Mouse (Mus musculus) forebrain, postnatal 0 days (tissue): ENCODE measurements around the gene Usp24. TPM values are rescaled to one million over a fixed set of nuclear protein-coding genes. Genes with fewer than 3 reads are reported as not detected.
"Not testable (repeated sequence)": the region's sequence is repeated elsewhere in the genome, so short reads cannot be mapped to it uniquely, and the experiment has no call there.

ENCODE experiments used
- ATAC-seq: fragments of 200-750 bp; cut with Nextera tagmentation; 2 replicates; pipeline ENCODE4 v1.8.0; 2017; ENCODE audit warnings: mild to moderate bottlenecking, moderate library complexity
- DNase-seq: peaks from one replicate; pipeline ENCODE4 v3.0.0-alpha.2; 2015
- H3K27ac ChIP-seq: fragments of 300-500 bp; sonication (generic); 2 replicates; pipeline ENCODE4 v1.5.1; 2014; ENCODE audit warnings: low read depth, mild to moderate bottlenecking, antibody characterized with exemption, low read length, moderate library complexity, mixed read lengths
- H3K27me3 ChIP-seq: fragments of 300-500 bp; sonication (generic); 2 replicates; pipeline ENCODE4 v1.6.1; 2014; ENCODE audit warnings: mild to moderate bottlenecking, low read length, mixed read lengths; ENCODE audit not compliant: insufficient read depth
- H3K36me3 ChIP-seq: fragments of 300-500 bp; sonication (generic); 2 replicates; pipeline ENCODE4 v1.6.1; 2014; ENCODE audit warnings: mild to moderate bottlenecking, moderate library complexity; ENCODE audit not compliant: insufficient read depth
- H3K4me1 ChIP-seq: fragments of 300-500 bp; sonication (generic); 2 replicates; pipeline ENCODE4 v1.6.1; 2014; ENCODE audit warnings: antibody characterized with exemption; ENCODE audit not compliant: insufficient read depth
- H3K4me2 ChIP-seq: fragments of 300-500 bp; sonication (generic); 2 replicates; pipeline ENCODE4 v1.6.1; 2014; ENCODE audit warnings: low read depth, mild to moderate bottlenecking, moderate library complexity
- H3K4me3 ChIP-seq: fragments of 300-500 bp; sonication (generic); 2 replicates; pipeline ENCODE4 v1.5.1; 2014; ENCODE audit warnings: low read depth, low read length, mixed read lengths
- H3K9ac ChIP-seq: fragments of 300-500 bp; sonication (generic); 2 replicates; pipeline ENCODE4 v1.6.1; 2014; ENCODE audit warnings: mild to moderate bottlenecking
- H3K9me3 ChIP-seq: fragments of 300-500 bp; sonication (generic); 2 replicates; pipeline ENCODE4 v1.6.1; 2016; ENCODE audit warnings: low read length
- CTCF ChIP-seq: sonication (generic); IDR thresholded peaks from 2 replicates; pipeline ENCODE4 v1.5.1; 2016; ENCODE audit warnings: antibody characterized with exemption, control low read depth, low read depth
- WGBS: fragments of 180-500 bp; shearing (Covaris S2); extraction: QIAGEN DNeasy Blood & Tissue Kit; methylation state at CpG from one replicate; pipeline ENCODE4 v1.1.7; 2014; 5-methylcytosine and 5-hydroxymethylcytosine counted together
- polyA plus RNA-seq: library from polyadenylated mRNA; unstranded; fragments of >200 nt; fragmentation: Nextera tagmentation; extraction: Ambion mirVana; gene quantifications from 2 replicates; pipeline ENCODE4 v1.2.1, GENCODE M21; 2015
- total RNA-seq: library from RNA; depleted of rRNA; stranded (reverse); fragments of >200 nt; gene quantifications from 2 replicates; pipeline ENCODE4 v1.2.3, GENCODE M21; 2014

Usp24 gene
- total and polyA plus RNA-seq, 2 experiments from 2014 or later = 7.8 to 31.5 TPM

GRCm38 (mm10) chr4:106318976-106319375 is 3.0 kb downstream of the Usp24 start:
- no peak for DNase-seq

GRCm38 (mm10) chr4:106322846-106323245 is 6.8 kb downstream of the Usp24 start:
- WGBS = 89% methylated on average over 10 of the region's 10 CpGs
- ATAC-seq (no peak), DNase-seq (no peak)
- Histone ChIP-seq H3K27me3 (no peaks in the 10 kb centered on the region), H3K36me3 (no peaks in the 10 kb centered on the region; the same call in 1 of the 2 replicates), H3K9ac (no peak overlapping the region), H3K4me3 (no peak overlapping the region), H3K9me3 (no peaks in the 10 kb centered on the region), H3K27ac (no peak overlapping the region), H3K4me1 (peaks cover 16% of the 10 kb centered on the region), H3K4me2 (no peak overlapping the region)
- TF ChIP-seq CTCF = no peak

More at GRCm38 (mm10) chr4:106318976-106319375, 3.0 kb downstream of the Usp24 start:
- Histone ChIP-seq H3K4me3 (no peak overlapping the region), H3K9ac (no peak overlapping the region), H3K27ac (no peak overlapping the region), H3K4me1 (peaks cover 19% of the 10 kb centered on the region), H3K36me3 (no peaks in the 10 kb centered on the region), H3K4me2 (peak overlapping the region; percentile 81; the same call in 1 of the 2 replicates), H3K9me3 (no peaks in the 10 kb centered on the region), H3K27me3 (no peaks in the 10 kb centered on the region)
- WGBS = 86% methylated on average over 6 of the region's 6 CpGs
- no peak for TF ChIP-seq CTCF
- ATAC-seq = no peak

- WGBS = 75% methylated on average over 2 of the region's 2 CpGs
- no peaks in the 10 kb centered on the region; the same call in 1 of the 2 replicates for H3K36me3 ChIP-seq
- no peak for TF ChIP-seq CTCF
- no peak overlapping the region for H3K9ac ChIP-seq
- H3K4me1 ChIP-seq = peaks cover 11% of the 10 kb centered on the region; the same call in 1 of the 2 replicates
- no peak overlapping the region for H3K4me2 ChIP-seq
- no peak overlapping the region for H3K4me3 ChIP-seq
- no peak for ATAC-seq
- no peaks in the 10 kb centered on the region for H3K9me3 ChIP-seq
- no peak for DNase-seq
- no peaks in the 10 kb centered on the region for H3K27me3 ChIP-seq
- H3K27ac ChIP-seq = no peak overlapping the region
These were observed 7.3 kb downstream of the Usp24 start for GRCm38 (mm10) chr4:106323318-106323717.

- no peak for TF ChIP-seq CTCF
- 94% methylated on average over 5 of the region's 5 CpGs for WGBS
- Histone ChIP-seq H3K27me3 (no peaks in the 10 kb centered on the region), H3K4me3 (no peak overlapping the region), H3K4me2 (no peak overlapping the region), H3K36me3 (no peaks in the 10 kb centered on the region; the same call in 1 of the 2 replicates), H3K4me1 (no peaks in the 10 kb centered on the region), H3K9ac (no peak overlapping the region), H3K27ac (no peak overlapping the region), H3K9me3 (no peaks in the 10 kb centered on the region)
- DNase-seq (no peak), ATAC-seq (no peak)
These were observed 11.4 kb downstream of the Usp24 start for GRCm38 (mm10) chr4:106327436-106327835.

GRCm38 (mm10) chr4:106328704-106329103 is 12.7 kb downstream of the Usp24 start:
- no peaks in the 10 kb centered on the region; the same call in 1 of the 2 replicates for H3K36me3 ChIP-seq
- ATAC-seq (no peak), DNase-seq (no peak)
- WGBS = 94% methylated on average over 4 of the region's 4 CpGs
- no peak overlapping the region for H3K9ac ChIP-seq
- H3K4me2 ChIP-seq = no peak overlapping the region
- no peaks in the 10 kb centered on the region for H3K9me3 ChIP-seq
- H3K27me3 ChIP-seq = no peaks in the 10 kb centered on the region
- no peaks in the 10 kb centered on the region for H3K4me1 ChIP-seq
- no peak overlapping the region for H3K27ac ChIP-seq
- no peak for TF ChIP-seq CTCF
- H3K4me3 ChIP-seq = no peak overlapping the region

- not testable (repeated sequence) for H3K4me3 ChIP-seq, DNase-seq, ATAC-seq, H3K4me2 ChIP-seq, H3K27me3 ChIP-seq, H3K36me3 ChIP-seq, H3K9ac ChIP-seq, H3K27ac ChIP-seq, H3K9me3 ChIP-seq, H3K4me1 ChIP-seq
- 86% methylated on average over 6 of the region's 6 CpGs for WGBS
These were observed 13.2 kb downstream of the Usp24 start for GRCm38 (mm10) chr4:106329171-106329570.

GRCm38 (mm10) chr4:106330371-106330819 is 14.4 kb downstream of the Usp24 start:
- WGBS = 82% methylated on average over 5 of the region's 5 CpGs

GRCm38 (mm10) chr4:106333071-106333470 is 17.1 kb downstream of the Usp24 start:
- H3K36me3 ChIP-seq = no peaks in the 10 kb centered on the region
- H3K9ac ChIP-seq = no peak overlapping the region
- no peaks in the 10 kb centered on the region for H3K27me3 ChIP-seq
- no peak for ATAC-seq
- 83% methylated on average over 3 of the region's 3 CpGs for WGBS
- H3K4me1 ChIP-seq = no peaks in the 10 kb centered on the region
- H3K9me3 ChIP-seq = no peaks in the 10 kb centered on the region
- TF ChIP-seq CTCF = no peak
- no peak for DNase-seq
- H3K27ac ChIP-seq = no peak overlapping the region
- H3K4me3 ChIP-seq = no peak overlapping the region
- H3K4me2 ChIP-seq = no peak overlapping the region

More at GRCm38 (mm10) chr4:106330371-106330819, 14.4 kb downstream of the Usp24 start:
- H3K9ac ChIP-seq = no peak overlapping the region
- H3K4me2 ChIP-seq = no peak overlapping the region
- no peaks in the 10 kb centered on the region for H3K27me3 ChIP-seq
- H3K27ac ChIP-seq = no peak overlapping the region
- H3K4me3 ChIP-seq = no peak overlapping the region
- H3K36me3 ChIP-seq = no peaks in the 10 kb centered on the region; the same call in 1 of the 2 replicates
- no peaks in the 10 kb centered on the region for H3K9me3 ChIP-seq
- no peak for TF ChIP-seq CTCF
- no peak for DNase-seq
- no peaks in the 10 kb centered on the region for H3K4me1 ChIP-seq
- ATAC-seq = no peak
